ENCODE assay signal across 8 mouse cellular contexts in the genomic region with DNA sequence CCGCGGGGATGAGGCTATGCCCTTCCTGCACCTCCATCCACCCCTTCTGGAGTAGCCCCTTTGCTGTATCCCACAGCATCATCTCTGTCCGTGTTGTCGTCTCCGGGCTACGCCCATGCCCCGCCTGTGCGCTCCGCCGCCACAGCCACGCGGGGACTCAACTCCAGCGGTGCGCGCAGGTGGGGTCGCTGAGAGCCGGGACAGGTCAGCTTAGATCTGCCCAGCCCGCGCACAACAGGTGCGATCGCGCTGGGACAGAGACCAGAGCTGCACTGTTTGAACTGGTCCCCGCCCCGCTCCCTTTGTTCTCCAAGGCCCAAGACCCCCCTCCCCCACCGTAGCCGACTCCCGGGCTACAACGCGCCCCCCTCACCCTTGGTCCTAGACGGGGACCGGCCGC. TPM values are rescaled to one million over a fixed set of nuclear protein-coding genes. Genes with fewer than 3 reads are reported as not detected.
DNase-seq lines count a peak whose midpoint lies in the region; ATAC-seq and TF ChIP-seq lines count a peak whose summit lies in the region.

No protein-coding gene starts in this region.

- no peak for TF ChIP-seq POLR2A in limb, embryonic 14.5 days (IDR thresholded peaks at IDR 0.05; ENCODE audit: borderline replicate concordance, extremely low read depth, insufficient read depth, insufficient read length)

- peak; percentile 48 for DNase-seq in cerebellum, adult 9-11 months
- no peak for DNase-seq in cerebellum, adult 18-20 months
- peak; percentile 62 for DNase-seq in right cerebral cortex, postnatal 25 days
- DNase-seq in right cerebral cortex, postnatal 4 days: no peak
- no peak for DNase-seq in limb, embryonic 14.5 days (ENCODE audit: low spot score)
- no peak for DNase-seq in layer of hippocampus, postnatal 14 days (ENCODE audit: low spot score in 2 of 2)

- H3K36me3 ChIP-seq in limb, embryonic 14.5 days (ENCODE audit: control insufficient read depth, insufficient read depth, low read length): peaks cover 66% of the 10 kb centered on the region
- H3K36me3 ChIP-seq in neural tube, embryonic 14.5 days (ENCODE audit: control insufficient read depth, insufficient read depth, low read length): peaks cover 25% of the 10 kb centered on the region

- WGBS in limb, embryonic 14.5 days: 5% methylated on average over 23 of the region's 32 CpGs
- 0% methylated on average over 31 of the region's 32 CpGs for WGBS in neural tube, embryonic 14.5 days

- ATAC-seq in granulocyte monocyte progenitor cell, adult 5-6 weeks (replicated peaks; ENCODE audit: poor library complexity, severe bottlenecking): peak; percentile 13
- ATAC-seq in limb, embryonic 14.5 days (ENCODE audit: low FRiP score, low read depth): peak; percentile 76
- peak; percentile 69 for ATAC-seq in neural tube, embryonic 14.5 days (ENCODE audit: low read depth)

- H3K4me3 ChIP-seq in limb, embryonic 14.5 days (replicated peaks; ENCODE audit: low read length): peak overlapping the region; percentile 84
- peak overlapping the region; percentile 87 for H3K4me3 ChIP-seq in neural tube, embryonic 14.5 days (ENCODE audit: low read depth, low read length)

- H3K9ac ChIP-seq in limb, embryonic 14.5 days (ENCODE audit: low read depth, low read length, severe bottlenecking): peak overlapping the region; percentile 78
- peak overlapping the region; percentile 97 for H3K9ac ChIP-seq in neural tube, embryonic 14.5 days (replicated peaks; ENCODE audit: low read depth, low read length)

- no peaks in the 10 kb centered on the region for H3K27me3 ChIP-seq in limb, embryonic 14.5 days (ENCODE audit: control insufficient read depth, insufficient read depth, low read length)
- H3K27me3 ChIP-seq in neural tube, embryonic 14.5 days (ENCODE audit: control insufficient read depth, insufficient read depth, low read length): no peaks in the 10 kb centered on the region

- H3K4me1 ChIP-seq in limb, embryonic 14.5 days (ENCODE audit: control insufficient read depth, insufficient read depth, low read length): peaks cover 20% of the 10 kb centered on the region
- peaks cover 31% of the 10 kb centered on the region for H3K4me1 ChIP-seq in neural tube, embryonic 14.5 days (ENCODE audit: control insufficient read depth, insufficient read depth, low read length)

- peak overlapping the region; percentile 77 for H3K27ac ChIP-seq in limb, embryonic 14.5 days (replicated peaks; ENCODE audit: low read depth, low read length)
- peak overlapping the region; percentile 94 for H3K27ac ChIP-seq in neural tube, embryonic 14.5 days (ENCODE audit: low read depth, low read length)

- no peaks in the 10 kb centered on the region for H3K9me3 ChIP-seq in limb, embryonic 14.5 days (ENCODE audit: control insufficient read depth, low read length)
- H3K9me3 ChIP-seq in neural tube, embryonic 14.5 days (ENCODE audit: control insufficient read depth, low read length): no peaks in the 10 kb centered on the region

- H3K4me2 ChIP-seq in limb, embryonic 14.5 days (replicated peaks; ENCODE audit: low read depth, low read length, severe bottlenecking): peak overlapping the region; percentile 69
- H3K4me2 ChIP-seq in neural tube, embryonic 14.5 days (ENCODE audit: low read depth, low read length): peak overlapping the region; percentile 65

RNA-seq across cellular contexts. Expression of a gene that starts 0.4 kb away (rescaled TPM):
- total RNA-seq in granulocyte monocyte progenitor cell, adult 5-6 weeks (2014; fragmentation: Nextera tagmentation): 3.8 and 3.9 TPM in 2 replicates
- 0.60 TPM in 1 of 2 replicates, not detected in the other for total RNA-seq in granulocyte monocyte progenitor cell, adult 5-6 weeks (2017)
- 102 and 151 TPM in 2 replicates for polyA plus RNA-seq in limb, embryonic 14.5 days (2012; rRNA removed)
- 54.9 and 62.4 TPM in 2 replicates for polyA plus RNA-seq in limb, embryonic 14.5 days (2014; fragmentation: Nextera tagmentation; extraction: Ambion mirVana)
- 203 and 212 TPM in 2 replicates for polyA plus RNA-seq in neural tube, embryonic 14.5 days (2014; fragmentation: Nextera tagmentation; extraction: Ambion mirVana)
- 100 to 1,000 TPM; 431 to 433 TPM for total RNA-seq in layer of hippocampus, postnatal 14 days (2021)

RNA-seq across cellular contexts. Expression of a gene that starts 5.8 kb away (rescaled TPM):
- total RNA-seq in granulocyte monocyte progenitor cell, adult 5-6 weeks (2014; fragmentation: Nextera tagmentation): 14.4 and 14.5 TPM in 2 replicates
- total RNA-seq in granulocyte monocyte progenitor cell, adult 5-6 weeks (2017): 12.5 and 14.5 TPM in 2 replicates
- 52.6 and 61.4 TPM in 2 replicates for polyA plus RNA-seq in limb, embryonic 14.5 days (2012; rRNA removed)
- 50.6 and 55.8 TPM in 2 replicates for polyA plus RNA-seq in limb, embryonic 14.5 days (2014; fragmentation: Nextera tagmentation; extraction: Ambion mirVana)
- polyA plus RNA-seq in neural tube, embryonic 14.5 days (2014; fragmentation: Nextera tagmentation; extraction: Ambion mirVana): 57.9 and 69.0 TPM in 2 replicates
- 10 to 100 TPM; 23.8 to 26.2 TPM for total RNA-seq in layer of hippocampus, postnatal 14 days (2021)

RNA-seq across cellular contexts. Expression of a gene that starts 10.7 kb away (rescaled TPM):
- total RNA-seq in granulocyte monocyte progenitor cell, adult 5-6 weeks (2014; fragmentation: Nextera tagmentation): 13.1 and 17.0 TPM in 2 replicates
- total RNA-seq in granulocyte monocyte progenitor cell, adult 5-6 weeks (2017): 2.4 and 2.8 TPM in 2 replicates
- polyA plus RNA-seq in limb, embryonic 14.5 days (2012; rRNA removed): 63.0 and 98.7 TPM in 2 replicates
- 4.6 and 5.3 TPM in 2 replicates for polyA plus RNA-seq in limb, embryonic 14.5 days (2014; fragmentation: Nextera tagmentation; extraction: Ambion mirVana)
- 4.2 and 6.5 TPM in 2 replicates for polyA plus RNA-seq in neural tube, embryonic 14.5 days (2014; fragmentation: Nextera tagmentation; extraction: Ambion mirVana)
- total RNA-seq in layer of hippocampus, postnatal 14 days (2021): 10 to 100 TPM in 1 of 2 experiments, 1 to 10 TPM in 1; 7.5 to 10.6 TPM

RNA-seq across cellular contexts. Expression of a gene that starts 17.0 kb away (rescaled TPM):
- 72.1 and 74.5 TPM in 2 replicates for total RNA-seq in granulocyte monocyte progenitor cell, adult 5-6 weeks (2014; fragmentation: Nextera tagmentation)
- total RNA-seq in granulocyte monocyte progenitor cell, adult 5-6 weeks (2017): 113 and 128 TPM in 2 replicates
- polyA plus RNA-seq in limb, embryonic 14.5 days (2012; rRNA removed): 100 and 103 TPM in 2 replicates
- polyA plus RNA-seq in limb, embryonic 14.5 days (2014; fragmentation: Nextera tagmentation; extraction: Ambion mirVana): 69.1 and 75.8 TPM in 2 replicates
- 52.2 and 52.3 TPM in 2 replicates for polyA plus RNA-seq in neural tube, embryonic 14.5 days (2014; fragmentation: Nextera tagmentation; extraction: Ambion mirVana)
- total RNA-seq in layer of hippocampus, postnatal 14 days (2021): 10 to 100 TPM; 69.2 to 70.7 TPM

RNA-seq across cellular contexts. Expression of a gene that starts 20.0 kb away (rescaled TPM):
- 1.1 TPM in 1 of 2 replicates, not detected in the other for total RNA-seq in granulocyte monocyte progenitor cell, adult 5-6 weeks (2014; fragmentation: Nextera tagmentation)
- total RNA-seq in granulocyte monocyte progenitor cell, adult 5-6 weeks (2017): 0.52 TPM in 1 of 2 replicates, not detected in the other
- 8.5 and 10.2 TPM in 2 replicates for polyA plus RNA-seq in limb, embryonic 14.5 days (2012; rRNA removed)
- 1.2 and 1.3 TPM in 2 replicates for polyA plus RNA-seq in limb, embryonic 14.5 days (2014; fragmentation: Nextera tagmentation; extraction: Ambion mirVana)
- polyA plus RNA-seq in neural tube, embryonic 14.5 days (2014; fragmentation: Nextera tagmentation; extraction: Ambion mirVana): 0.89 and 1.3 TPM in 2 replicates
- total RNA-seq in layer of hippocampus, postnatal 14 days (2021): under 1 TPM in 1 of 2 experiments, not detected in 1; 0.14 TPM

Comparison
In these comparisons a context has a peak if more than half of its experiments do, and no peak if none do; other contexts are left out.
1. DNase-seq: peak in cerebellum, adult 9-11 months (single experiment) and right cerebral cortex, postnatal 25 days (single experiment); none in cerebellum, adult 18-20 months (0 of 2), right cerebral cortex, postnatal 4 days (single experiment), limb, embryonic 14.5 days (single experiment) and layer of hippocampus, postnatal 14 days (0 of 2).
2. ATAC-seq: peak in every context shown above with its lines; median percentile 76 in limb, embryonic 14.5 days; 69 in neural tube, embryonic 14.5 days; 13 in granulocyte monocyte progenitor cell, adult 5-6 weeks.
3. RNA of a gene that starts 0.4 kb away (total RNA-seq): 431 to 433 TPM in layer of hippocampus, postnatal 14 days; 0.60 to 3.9 TPM in granulocyte monocyte progenitor cell, adult 5-6 weeks; every median in the first group is over 10 times any median in the second.